Mouse (Mus musculus): ENCODE results near the gene Syn2. TPM values are rescaled to one million over a fixed set of nuclear protein-coding genes. Genes with fewer than 3 reads are reported as not detected.
A peak's percentile ranks its signal among the peaks of the same experiment; 100 is the strongest.
"Not testable (repeated sequence)": the region's sequence is repeated elsewhere in the genome, so short reads cannot be mapped to it uniquely, and the experiment has no call there.

Gene Syn2
- total RNA-seq, 2 experiments from 2014 or later: 445 to 453 TPM

GRCm38 (mm10) chr6:115227529-115227928 lies 92.8 kb downstream of the Syn2 start:
- no peak overlapping the region for H3K27ac ChIP-seq

GRCm38 (mm10) chr6:115230557-115230956 lies 95.9 kb downstream of the Syn2 start:
- Histone ChIP-seq H3K4me3 (no peak overlapping the region), H3K27ac (no peak overlapping the region)
- no peak for TF ChIP-seq CTCF (IDR thresholded peaks at IDR 0.05)
- intact Hi-C loops (cut with DNase I): no loop called here
- DNase-seq (ENCODE audit: extremely low spot score in 1 of 2, low spot score in 2 of 2): no peak

More at GRCm38 (mm10) chr6:115227529-115227928, 92.8 kb downstream of the Syn2 start:
- no peak overlapping the region for H3K4me3 ChIP-seq
- peak; percentile 76 to 81 for DNase-seq (ENCODE audit: extremely low spot score in 1 of 2, low spot score in 2 of 2)
- intact Hi-C loops (cut with DNase I): loop anchor here (1.0 to 10.0 kb wide), 4 partner anchors 41 to 312 kb away; partner anchors contain the start of gene Syn2
- peak; percentile 76 for TF ChIP-seq CTCF (IDR thresholded peaks at IDR 0.05)

GRCm38 (mm10) chr6:115231836-115232235 lies 97.1 kb downstream of the Syn2 start:
- no peak overlapping the region for H3K27ac ChIP-seq
- TF ChIP-seq CTCF (IDR thresholded peaks at IDR 0.05): no peak
- DNase-seq (ENCODE audit: extremely low spot score in 1 of 2, low spot score in 2 of 2): no peak
- H3K4me3 ChIP-seq: no peak overlapping the region
- intact Hi-C loops (cut with DNase I): no loop called here

DNA sequence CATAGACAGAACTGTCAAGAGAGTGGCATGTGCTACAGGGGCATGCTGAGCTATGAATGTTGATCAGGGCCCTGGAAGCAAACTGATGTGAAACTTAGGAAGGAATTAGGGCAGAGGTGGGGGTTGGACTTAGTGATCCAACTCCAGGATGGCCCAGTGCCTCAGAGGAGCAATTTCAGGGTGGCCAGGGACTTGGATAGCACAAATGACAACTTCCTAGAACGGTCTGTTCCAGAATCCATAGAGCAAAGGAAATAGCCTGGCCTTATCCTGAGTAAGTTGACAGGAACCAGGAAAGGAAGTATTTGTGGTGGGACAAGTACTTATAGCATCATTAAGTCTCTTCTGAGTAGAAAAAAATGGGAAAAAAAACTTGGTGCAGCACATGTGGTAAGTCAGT lies 97.9 kb downstream of the Syn2 start:
- TF ChIP-seq CTCF (IDR thresholded peaks at IDR 0.05): no peak
- intact Hi-C loops (cut with DNase I): no loop called here
- Histone ChIP-seq H3K27ac (0 out of 2 replicates have a peak overlapping the region, but pooled peaks have one; percentile 6), H3K4me3 (no peak overlapping the region)
- DNase-seq (ENCODE audit: extremely low spot score in 1 of 2, low spot score in 2 of 2): no peak

GRCm38 (mm10) chr6:115238031-115239027 lies 103.6 kb downstream of the Syn2 start:
- TF ChIP-seq CTCF (IDR thresholded peaks at IDR 0.05): no peak
- peak overlapping the region; percentile 13; the same call in 1 of the 2 replicates for H3K27ac ChIP-seq
- DNase-seq (ENCODE audit: extremely low spot score in 1 of 2, low spot score in 2 of 2): peak in 1 of 2 experiments; percentile 4
- intact Hi-C loops (cut with DNase I): no loop called here
- H3K4me3 ChIP-seq: no peak overlapping the region

DNA sequence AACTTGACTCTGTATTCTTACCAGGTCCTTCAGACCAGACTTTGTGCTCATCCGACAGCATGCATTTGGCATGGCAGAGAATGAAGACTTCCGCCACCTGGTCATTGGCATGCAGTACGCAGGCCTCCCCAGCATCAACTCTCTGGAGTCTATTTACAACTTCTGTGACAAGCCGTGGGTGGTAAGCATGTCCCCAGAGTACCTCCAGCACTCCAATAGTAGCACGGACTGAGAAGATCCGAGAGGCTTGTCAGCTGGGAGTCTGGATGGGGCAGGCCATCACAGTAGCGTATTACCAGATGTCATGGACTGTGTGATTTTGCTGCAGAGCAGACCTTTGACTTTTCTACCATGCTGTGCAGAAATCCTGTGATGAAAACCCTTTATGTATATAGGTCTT lies 104.6 kb downstream of the Syn2 start:
- DNase-seq (ENCODE audit: extremely low spot score in 1 of 2, low spot score in 2 of 2): peak in 1 of 2 experiments; percentile 18
- H3K4me3 ChIP-seq: no peak overlapping the region
- TF ChIP-seq CTCF (IDR thresholded peaks at IDR 0.05): no peak
- H3K27ac ChIP-seq: no peak overlapping the region
- intact Hi-C loops (cut with DNase I): no loop called here

- H3K4me3 ChIP-seq; DNase-seq (ENCODE audit: extremely low spot score in 1 of 2, low spot score in 2 of 2); intact Hi-C loops (cut with DNase I); H3K27ac ChIP-seq: not testable (repeated sequence)
Observed at GRCm38 (mm10) chr6:115240431-115240830, 105.7 kb downstream of the Syn2 start.

GRCm38 (mm10) chr6:115241131-115241699 lies 106.5 kb downstream of the Syn2 start:
- intact Hi-C loops (cut with DNase I): no loop called here

GRCm38 (mm10) chr6:115241939-115242338 lies 107.2 kb downstream of the Syn2 start:
- intact Hi-C loops (cut with DNase I): no loop called here
- no peak for DNase-seq (ENCODE audit: extremely low spot score in 1 of 2, low spot score in 2 of 2)
- no peak for TF ChIP-seq CTCF (IDR thresholded peaks at IDR 0.05)
- Histone ChIP-seq H3K4me3 (no peak overlapping the region), H3K27ac (no peak overlapping the region)

More at GRCm38 (mm10) chr6:115241131-115241699, 106.5 kb downstream of the Syn2 start:
- H3K4me3 ChIP-seq: no peak overlapping the region
- DNase-seq (ENCODE audit: extremely low spot score in 1 of 2, low spot score in 2 of 2): peak in 1 of 2 experiments; percentile 8
- no peak for TF ChIP-seq CTCF (IDR thresholded peaks at IDR 0.05)
- no peak overlapping the region for H3K27ac ChIP-seq

GRCm38 (mm10) chr6:115244222-115244621 lies 109.5 kb downstream of the Syn2 start:
- Histone ChIP-seq H3K27ac (no peak overlapping the region), H3K4me3 (no peak overlapping the region)
- no peak for DNase-seq (ENCODE audit: extremely low spot score in 1 of 2, low spot score in 2 of 2)
- intact Hi-C loops (cut with DNase I): no loop called here
- TF ChIP-seq CTCF (IDR thresholded peaks at IDR 0.05): no peak

GRCm38 (mm10) chr6:115245500-115246058 lies 110.9 kb downstream of the Syn2 start:
- no peak overlapping the region for H3K4me3 ChIP-seq
- no peak overlapping the region for H3K27ac ChIP-seq
- intact Hi-C loops (cut with DNase I): no loop called here
- TF ChIP-seq CTCF (IDR thresholded peaks at IDR 0.05): no peak
- DNase-seq (ENCODE audit: extremely low spot score in 1 of 2, low spot score in 2 of 2): no peak

DNA sequence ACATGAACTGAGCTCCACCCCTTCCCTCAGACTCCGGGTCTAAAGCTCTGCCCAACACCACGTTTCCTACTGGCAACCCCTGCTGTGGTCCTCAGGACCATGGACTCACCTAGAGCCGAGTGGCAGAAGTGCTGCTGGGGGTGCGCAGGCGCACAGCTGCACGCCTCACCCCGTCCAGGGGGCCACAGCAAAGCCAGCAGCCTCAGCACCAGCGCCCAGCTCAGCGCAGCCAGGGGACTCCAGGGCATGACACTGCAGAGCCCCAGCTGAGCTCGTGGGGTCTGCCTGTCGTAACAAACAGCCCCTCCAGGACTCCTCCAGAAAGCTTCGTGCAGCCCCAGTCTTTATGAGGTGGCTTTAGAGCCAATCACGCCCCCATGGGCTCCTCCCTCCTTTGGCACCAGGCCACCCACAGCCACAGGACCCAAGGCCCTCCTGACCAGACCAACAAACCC lies 116.9 kb downstream of the Syn2 start:
- DNase-seq (ENCODE audit: extremely low spot score in 1 of 2, low spot score in 2 of 2): no peak
- peak overlapping the region; percentile 21 for H3K4me3 ChIP-seq
- no peak for TF ChIP-seq CTCF (IDR thresholded peaks at IDR 0.05)
- peak overlapping the region; percentile 75 for H3K27ac ChIP-seq
- intact Hi-C loops (cut with DNase I): no loop called here
